Mouse (Mus musculus) liver, embryonic 11.5 days (tissue): Measurements from ENCODE around the gene Cadm3. TPM values are rescaled to one million over a fixed set of nuclear protein-coding genes. Genes with fewer than 3 reads are reported as not detected.

Experiments used
- polyA plus RNA-seq: library from polyadenylated mRNA; unstranded; fragments of >200 nt; fragmentation: Nextera tagmentation; extraction: Ambion mirVana; gene quantifications from 2 replicates; pipeline ENCODE4 v1.2.1, GENCODE M21; 2014

Cadm3 gene
- polyA plus RNA-seq, 1 experiment from 2014 or later, result 1.5 TPM

Other genes starting within 250 kb of the Cadm3 start
- 0.05 TPM in 1 of 2 replicates, not detected in the other for gene Olfr1408, start 230.3 kb downstream of the Cadm3 start, polyA plus RNA-seq
- not detected in 2 replicates for gene Olfr1406, start 177.1 kb downstream of the Cadm3 start, polyA plus RNA-seq
- gene Olfr218, start 169.9 kb downstream of the Cadm3 start, polyA plus RNA-seq, result not detected in 2 replicates
- not detected in 2 replicates for gene Olfr1404, start 155.3 kb downstream of the Cadm3 start, polyA plus RNA-seq
- gene Fcer1a, start 140.5 kb downstream of the Cadm3 start, polyA plus RNA-seq, result 0.16 TPM in 1 of 2 replicates, not detected in the other
- not detected in 2 replicates for gene Olfr418, start 101.7 kb downstream of the Cadm3 start, polyA plus RNA-seq
- gene Mptx2, start 89.9 kb downstream of the Cadm3 start, polyA plus RNA-seq, result not detected in 2 replicates
- gene Ackr1, start 33.9 kb downstream of the Cadm3 start, polyA plus RNA-seq, result 15.0 and 16.5 TPM in 2 replicates
- 1.1 and 3.2 TPM in 2 replicates for gene Aim2, start 16.8 kb downstream of the Cadm3 start, polyA plus RNA-seq
- gene Ifi206, start 123.3 kb upstream of the Cadm3 start, polyA plus RNA-seq, result 0.18 TPM in 1 of 2 replicates, not detected in the other
- gene Ifi214, start 168.3 kb upstream of the Cadm3 start, polyA plus RNA-seq, result not detected in 2 replicates
- gene Ifi213, start 231.6 kb upstream of the Cadm3 start, polyA plus RNA-seq, result not detected in 2 replicates